Mouse (Mus musculus): ENCODE measurements around the gene Zic2. TPM values are rescaled to one million over a fixed set of nuclear protein-coding genes. Genes with fewer than 3 reads are reported as not detected.

The Zic2 gene
- polyA plus RNA-seq, 1 experiment = not detected

GRCm38 (mm10) chr14:122465931-122466490 lies 9.2 kb upstream of the Zic2 start:
- Histone ChIP-seq H3K4me3 (replicated peaks; ENCODE audit: extremely low read depth, low read depth, low read length) (no peak overlapping the region), H3K4me1 (ENCODE audit: control insufficient read depth, insufficient read depth, low read length) (peaks cover 5% of the 10 kb centered on the region; the same call in 1 of the 2 replicates)
- TF ChIP-seq POLR2A (IDR thresholded peaks at IDR 0.05; ENCODE audit: borderline replicate concordance, extremely low read depth, low read depth, low read length) (no peak), CTCF (IDR thresholded peaks at IDR 0.05; ENCODE audit: insufficient read depth, low read length) (no peak)
- 27% methylated on average over 13 of the region's 13 CpGs for WGBS
- DNase-seq = no peak

- Histone ChIP-seq H3K4me1 (ENCODE audit: control insufficient read depth, insufficient read depth, low read length) (peaks cover 5% of the 10 kb centered on the region; the same call in 1 of the 2 replicates), H3K4me3 (replicated peaks; ENCODE audit: extremely low read depth, low read depth, low read length) (no peak overlapping the region)
- no peak for DNase-seq
- WGBS = 62% methylated on average over 7 of the region's 7 CpGs
- TF ChIP-seq POLR2A (IDR thresholded peaks at IDR 0.05; ENCODE audit: borderline replicate concordance, extremely low read depth, low read depth, low read length) (no peak), CTCF (IDR thresholded peaks at IDR 0.05; ENCODE audit: insufficient read depth, low read length) (no peak)
Measured at GRCm38 (mm10) chr14:122466756-122467362, 8.4 kb upstream of the Zic2 start.

DNA sequence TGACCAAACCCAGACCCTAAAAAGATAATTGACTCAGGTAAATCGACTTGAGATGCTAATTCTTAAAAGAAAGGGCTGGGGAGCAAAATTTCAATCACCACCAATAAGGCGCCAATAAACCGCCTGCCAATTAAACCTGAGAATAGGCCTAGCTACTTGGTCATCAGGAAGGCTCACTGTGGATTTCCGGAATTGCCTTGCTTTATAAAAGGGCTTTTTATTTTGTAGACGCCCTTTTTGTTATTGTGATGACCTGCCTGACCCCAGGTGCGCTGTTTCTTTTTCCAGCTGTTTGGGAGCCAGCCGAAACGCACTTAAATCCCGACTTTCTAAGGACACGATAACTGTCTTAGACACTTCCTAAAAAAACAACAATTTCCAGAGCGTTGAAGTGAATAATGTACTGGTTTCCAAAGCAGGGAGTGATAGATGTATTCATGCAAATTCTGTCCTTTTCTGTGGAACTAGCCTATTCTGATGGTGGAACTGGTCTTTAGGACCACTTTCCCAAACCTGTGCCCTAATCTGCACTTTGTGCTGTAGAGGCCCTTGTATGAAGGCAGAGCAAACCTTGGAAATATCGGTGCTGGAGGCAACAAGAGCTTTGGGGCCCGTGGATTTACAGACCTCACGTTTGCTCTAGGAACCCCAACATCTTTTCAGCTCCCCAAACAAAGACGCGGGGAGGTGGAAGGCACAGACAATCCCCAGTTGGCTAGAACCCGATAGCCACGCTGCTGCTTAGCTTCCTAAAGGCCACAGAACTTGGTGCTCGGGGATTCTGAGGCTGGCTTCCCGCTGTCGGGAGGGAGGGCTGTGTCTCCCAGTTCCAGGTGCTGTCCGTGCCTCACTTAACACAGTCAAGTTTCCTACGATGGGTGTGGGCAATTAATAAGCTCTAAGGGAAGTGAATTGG lies 7.1 kb upstream of the Zic2 start:
- Histone ChIP-seq H3K4me3 (replicated peaks; ENCODE audit: extremely low read depth, low read depth, low read length) (no peak overlapping the region), H3K4me1 (ENCODE audit: control insufficient read depth, insufficient read depth, low read length) (peaks cover 5% of the 10 kb centered on the region; the same call in 1 of the 2 replicates)
- no peak for DNase-seq
- 12% methylated on average over 23 of the region's 23 CpGs for WGBS
- TF ChIP-seq POLR2A (IDR thresholded peaks at IDR 0.05; ENCODE audit: borderline replicate concordance, extremely low read depth, low read depth, low read length) (no peak), CTCF (IDR thresholded peaks at IDR 0.05; ENCODE audit: insufficient read depth, low read length) (no peak)

GRCm38 (mm10) chr14:122468971-122469755 lies 6.1 kb upstream of the Zic2 start:
- H3K4me3 ChIP-seq (replicated peaks; ENCODE audit: extremely low read depth, low read depth, low read length) = no peak overlapping the region
- DNase-seq = no peak
- H3K4me1 ChIP-seq (ENCODE audit: control insufficient read depth, insufficient read depth, low read length) = peaks cover 2% of the 10 kb centered on the region; the same call in 1 of the 2 replicates
- WGBS = 7% methylated on average over 28 of the region's 28 CpGs
- TF ChIP-seq CTCF (IDR thresholded peaks at IDR 0.05; ENCODE audit: insufficient read depth, low read length) (no peak), POLR2A (IDR thresholded peaks at IDR 0.05; ENCODE audit: borderline replicate concordance, extremely low read depth, low read depth, low read length) (no peak)

DNA sequence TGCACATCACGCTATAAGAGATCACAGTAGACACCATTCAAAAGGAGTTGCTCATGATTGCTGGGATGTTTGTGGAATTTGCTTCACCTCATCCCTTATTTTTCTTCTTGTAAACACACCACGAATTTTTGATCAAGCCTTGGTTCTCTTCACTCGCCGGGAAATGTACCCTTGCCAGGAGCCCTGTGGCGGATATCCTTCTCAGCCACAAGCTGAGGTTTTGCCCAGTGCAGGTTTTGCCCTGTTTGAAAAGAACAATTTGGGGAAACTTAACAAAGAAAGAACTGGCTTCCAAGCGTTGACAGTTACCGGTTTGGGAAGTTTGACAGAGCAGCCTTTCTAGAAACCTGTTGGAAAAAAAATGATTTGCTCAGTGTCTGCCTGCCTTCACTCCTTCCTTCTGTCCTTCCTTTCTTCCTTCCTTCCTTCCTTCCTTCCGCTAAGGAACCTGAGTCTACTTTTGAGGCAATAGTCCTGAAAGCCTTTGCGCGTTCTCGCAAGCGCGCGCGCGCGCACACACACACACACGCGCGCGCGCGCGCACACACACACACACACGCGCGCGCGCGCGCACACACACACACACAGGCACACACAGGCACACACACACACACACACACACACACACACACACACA lies 3.7 kb upstream of the Zic2 start:
- no peak overlapping the region for H3K4me3 ChIP-seq (replicated peaks; ENCODE audit: extremely low read depth, low read depth, low read length)
- DNase-seq = no peak
- peaks cover 4% of the 10 kb centered on the region; the same call in 1 of the 2 replicates for H3K4me1 ChIP-seq (ENCODE audit: control insufficient read depth, insufficient read depth, low read length)
- 10% methylated on average over 31 of the region's 31 CpGs for WGBS
- TF ChIP-seq CTCF (IDR thresholded peaks at IDR 0.05; ENCODE audit: insufficient read depth, low read length) (no peak), POLR2A (IDR thresholded peaks at IDR 0.05; ENCODE audit: borderline replicate concordance, extremely low read depth, low read depth, low read length) (no peak)

DNA sequence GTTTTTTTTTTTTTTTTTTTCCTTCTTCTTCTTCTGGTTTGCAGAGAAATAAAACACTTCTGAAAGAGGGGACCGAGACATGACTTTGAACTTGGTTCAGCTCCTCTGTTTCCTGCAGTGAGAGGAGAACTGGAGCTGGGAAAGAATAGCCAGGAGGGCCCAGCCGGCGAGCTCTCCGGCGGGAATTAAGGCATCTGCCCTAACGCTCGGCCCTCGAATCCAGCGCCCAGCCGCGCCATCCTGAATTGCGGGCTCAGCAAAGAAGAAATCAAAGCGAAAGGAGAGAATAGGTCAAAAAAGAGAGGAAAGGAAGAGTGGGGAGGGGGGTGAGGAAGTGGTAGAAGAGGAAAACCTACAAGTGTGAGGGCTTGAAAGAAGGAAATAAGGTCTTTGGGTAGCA lies 3.1 kb upstream of the Zic2 start:
- no peak for DNase-seq
- no peak for TF ChIP-seq CTCF (IDR thresholded peaks at IDR 0.05; ENCODE audit: insufficient read depth, low read length)
- TF ChIP-seq POLR2A (IDR thresholded peaks at IDR 0.05; ENCODE audit: borderline replicate concordance, extremely low read depth, low read depth, low read length) = no peak
- H3K4me3 ChIP-seq (replicated peaks; ENCODE audit: extremely low read depth, low read depth, low read length) = no peak overlapping the region
- H3K4me1 ChIP-seq (ENCODE audit: control insufficient read depth, insufficient read depth, low read length) = peaks cover 4% of the 10 kb centered on the region; the same call in 1 of the 2 replicates
- WGBS = 1% methylated on average over 13 of the region's 13 CpGs

DNA sequence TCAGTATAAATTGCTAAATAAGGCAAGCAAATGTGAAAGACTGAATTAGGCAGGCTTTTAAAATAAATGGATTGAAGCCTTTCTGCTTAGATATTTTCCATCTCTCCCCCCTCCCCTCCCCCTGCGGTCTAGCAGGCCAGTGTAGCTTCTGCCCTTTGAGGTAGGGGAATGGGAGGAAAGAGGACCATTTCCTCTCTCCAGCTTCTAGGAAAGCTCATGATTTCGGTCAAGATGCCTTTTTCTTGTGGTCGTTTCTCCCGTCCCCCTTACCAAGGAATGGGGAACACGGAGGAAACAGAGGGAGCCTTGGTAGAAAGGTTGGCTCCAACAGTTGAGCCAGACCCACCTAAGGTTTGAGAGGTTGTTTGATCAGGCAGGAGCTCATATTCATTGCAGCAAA lies 2.6 kb upstream of the Zic2 start:
- Histone ChIP-seq H3K4me3 (replicated peaks; ENCODE audit: extremely low read depth, low read depth, low read length) (no peak overlapping the region), H3K4me1 (ENCODE audit: control insufficient read depth, insufficient read depth, low read length) (peaks cover 4% of the 10 kb centered on the region; the same call in 1 of the 2 replicates)
- DNase-seq = no peak
- no peak for TF ChIP-seq CTCF (IDR thresholded peaks at IDR 0.05; ENCODE audit: insufficient read depth, low read length)
- TF ChIP-seq POLR2A (IDR thresholded peaks at IDR 0.05; ENCODE audit: borderline replicate concordance, extremely low read depth, low read depth, low read length) = no peak
- 4% methylated on average over 5 of the region's 5 CpGs for WGBS

DNA sequence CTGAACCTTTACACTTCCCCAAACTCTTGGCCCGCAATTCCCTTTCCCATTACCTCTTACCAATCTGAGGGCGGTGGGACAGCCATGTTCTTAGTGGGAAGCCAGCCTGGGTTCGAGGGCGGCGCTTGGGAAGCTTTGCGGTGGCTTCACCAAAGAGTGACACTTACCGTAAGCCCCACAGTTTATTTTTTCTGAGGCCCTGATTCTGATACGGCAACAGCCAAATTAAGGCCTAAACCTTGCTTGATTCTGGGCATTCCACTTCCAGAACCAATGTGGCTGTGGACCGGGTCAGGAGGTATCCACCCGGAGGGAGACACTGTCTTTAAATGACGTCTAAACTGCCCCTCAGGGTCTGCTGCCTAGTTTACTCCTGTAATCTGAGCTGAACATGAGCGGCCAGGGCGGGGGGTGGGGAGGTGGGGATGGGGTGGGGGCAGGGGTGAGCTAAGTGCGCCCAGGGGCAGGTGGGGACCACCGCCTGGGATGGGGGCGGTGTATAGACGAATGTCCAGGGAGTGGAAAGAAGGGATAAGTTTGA lies 2.0 kb upstream of the Zic2 start:
- 3% methylated on average over 17 of the region's 17 CpGs for WGBS
- Histone ChIP-seq H3K4me3 (replicated peaks; ENCODE audit: extremely low read depth, low read depth, low read length) (no peak overlapping the region), H3K4me1 (ENCODE audit: control insufficient read depth, insufficient read depth, low read length) (peaks cover 4% of the 10 kb centered on the region; the same call in 1 of the 2 replicates)
- TF ChIP-seq POLR2A (IDR thresholded peaks at IDR 0.05; ENCODE audit: borderline replicate concordance, extremely low read depth, low read depth, low read length) (no peak), CTCF (IDR thresholded peaks at IDR 0.05; ENCODE audit: insufficient read depth, low read length) (no peak)
- DNase-seq = no peak
